Mouse (Mus musculus): ENCODE data around the gene Btbd35f22. TPM values are rescaled to one million over a fixed set of nuclear protein-coding genes. Genes with fewer than 3 reads are reported as not detected.

The Btbd35f22 gene
- not detected in 2 replicates for polyA plus RNA-seq (2015; fragmentation: Nextera tagmentation; extraction: Ambion mirVana)

DNA sequence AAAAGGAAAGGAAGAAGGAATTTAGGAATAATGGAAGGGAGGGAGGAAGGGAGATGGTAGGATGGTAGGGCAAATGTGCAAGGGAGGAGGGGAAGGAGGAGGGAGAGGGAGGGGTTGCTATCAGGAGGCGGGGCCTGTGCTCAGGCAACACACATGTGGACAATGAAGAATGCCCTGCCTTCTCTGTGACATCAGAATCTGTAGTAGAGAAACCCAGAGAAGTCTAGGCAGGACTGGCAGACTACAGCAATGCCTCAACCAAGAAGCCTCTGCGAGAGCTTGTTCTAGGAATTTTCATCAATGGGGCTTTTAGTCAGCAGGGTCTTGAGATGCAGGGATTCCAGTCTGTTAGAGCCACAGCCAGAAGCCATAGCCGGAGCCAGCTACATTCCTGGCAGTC, at the start of gene Btbd35f22:
TSS of gene Btbd35f22 (plus strand) at position 301 of the 400 bp plus-strand sequence.

Other genes with a start within 250 kb of the Btbd35f22 start
- gene Gm21637, start 85.8 kb upstream of the Btbd35f22 start, polyA plus RNA-seq (2015; fragmentation: Nextera tagmentation; extraction: Ambion mirVana): not detected in 2 replicates
- not detected in 2 replicates for gene Btbd35f2, start 230.6 kb downstream of the Btbd35f22 start, polyA plus RNA-seq (2015; fragmentation: Nextera tagmentation; extraction: Ambion mirVana)

Data from neural tube, postnatal 0 days (tissue).